Mouse (Mus musculus) olfactory bulb, adult 2 months (tissue): ENCODE measurements around the gene Slc25a21.

Source experiments
- CTCF ChIP-seq: fragments of 200-500 bp; IDR thresholded peaks from 2 replicates; pipeline ENCODE4 v1.5.1; 2012; ENCODE audit warnings: low read depth, mild to moderate bottlenecking, low read length, moderate library complexity; ENCODE audit not compliant: insufficient read depth
- POLR2A ChIP-seq: fragments of 200-500 bp; IDR thresholded peaks from 2 replicates; pipeline ENCODE4 v1.6.1; 2012; ENCODE audit warnings: mild to moderate bottlenecking, low read depth, low read length, moderate library complexity; ENCODE audit not compliant: insufficient read depth

DNA sequence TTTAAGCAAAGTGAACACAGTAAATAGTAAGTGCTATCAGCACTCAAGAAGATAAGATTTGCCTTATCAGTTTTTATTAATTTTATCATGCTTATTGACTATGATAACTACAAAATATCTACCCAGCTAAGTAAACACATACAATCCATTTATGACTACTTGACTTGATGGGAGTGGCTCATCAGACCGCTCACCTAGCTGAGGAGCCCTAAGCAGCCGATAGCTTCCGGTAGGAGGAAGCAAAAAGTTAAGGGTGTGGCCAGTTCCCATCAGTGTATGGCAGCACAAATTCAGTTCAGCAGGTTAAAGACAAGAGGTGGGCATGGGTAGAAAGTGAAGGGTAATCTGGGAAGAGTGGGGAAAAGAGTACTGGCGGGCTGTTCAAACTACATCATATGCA, 10.2 kb downstream of the Slc25a21 start:
- TF ChIP-seq CTCF (no peak), POLR2A (no peak)
